Comparison of ENCODE assay signal across 9 mouse cellular contexts in the genomic region with DNA sequence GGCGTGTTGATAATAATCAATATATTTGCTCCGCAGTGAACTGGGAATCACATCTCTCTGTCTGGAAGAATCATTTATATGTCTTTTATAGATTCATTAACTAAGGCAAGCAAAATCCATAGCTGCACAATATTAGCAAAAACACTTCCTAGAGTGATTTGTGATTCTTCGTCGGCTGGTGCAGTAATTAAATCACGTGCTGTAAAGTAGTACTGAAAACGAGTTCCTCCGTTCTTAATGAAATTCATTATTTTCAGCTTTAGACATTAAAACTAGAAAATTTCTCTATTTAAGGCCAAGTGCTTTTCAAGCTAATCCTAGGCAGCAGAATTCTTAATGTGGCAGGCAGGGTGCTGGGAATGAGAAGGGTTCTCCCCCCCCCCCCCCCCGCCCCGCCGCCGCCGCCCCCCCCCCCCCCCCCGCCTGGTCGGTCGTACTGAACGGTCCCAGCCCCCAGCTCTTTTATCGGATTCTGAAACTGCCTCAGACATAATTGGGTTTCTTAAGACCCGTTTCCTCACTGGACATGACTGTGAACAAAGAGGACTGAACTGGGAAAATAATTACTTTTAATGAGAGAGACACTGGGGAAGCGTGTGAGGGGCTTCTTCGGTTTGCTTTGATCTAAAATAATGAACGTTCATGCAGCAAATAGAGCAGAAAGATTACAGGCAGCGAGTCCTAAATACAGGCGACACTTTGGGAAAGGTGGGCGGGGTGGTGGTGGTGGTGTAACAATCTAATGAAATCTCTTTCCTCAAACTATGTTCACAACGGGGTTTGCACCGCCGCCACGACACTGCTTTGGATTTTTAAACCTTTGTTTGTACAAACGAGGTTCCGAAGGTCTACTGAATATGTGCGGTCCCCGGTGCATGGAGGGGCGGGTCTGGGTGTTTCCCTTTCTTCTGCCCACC.
A peak's percentile ranks its signal among the peaks of the same experiment; 100 is the strongest.
DNase-seq lines count a peak whose midpoint lies in the region; ATAC-seq and TF ChIP-seq lines count a peak whose summit lies in the region.
"Had no signal": no experiment of that assay in that cellular context is flagged by ENCODE, and none has a peak within 500 bp of the region (broad histone marks: within the 10 kb centered on the region; RNA-seq: fewer than 3 reads in every experiment).

No protein-coding gene starts in this region.

- H3K36me3 ChIP-seq in heart, embryonic 16.5 days (ENCODE audit: control insufficient read depth, insufficient read depth), result no peaks in the 10 kb centered on the region
- H3K36me3 ChIP-seq in heart, adult 2 months (ENCODE audit: control insufficient read depth, insufficient read depth, low read length), result no peaks in the 10 kb centered on the region
- H3K36me3 ChIP-seq in forebrain, embryonic 15.5 days, result no peaks in the 10 kb centered on the region
- no peaks in the 10 kb centered on the region for H3K36me3 ChIP-seq in liver, embryonic 13.5 days
- H3K36me3 ChIP-seq: G1E had no signal

- H3K4me3 ChIP-seq in heart, embryonic 16.5 days (ENCODE audit: low read length), result peak overlapping the region; percentile 55
- no peak overlapping the region for H3K4me3 ChIP-seq in heart, adult 2 months
- peak overlapping the region; percentile 44 for H3K4me3 ChIP-seq in forebrain, embryonic 15.5 days
- H3K4me3 ChIP-seq in liver, embryonic 13.5 days (replicated peaks), result no peak overlapping the region; the same call in 1 of the 2 replicates

- no peaks in the 10 kb centered on the region for H3K4me1 ChIP-seq in heart, embryonic 16.5 days (ENCODE audit: control insufficient read depth, insufficient read depth, low read length)
- no peaks in the 10 kb centered on the region for H3K4me1 ChIP-seq in heart, adult 2 months (ENCODE audit: control insufficient read depth, insufficient read depth, low read length)
- peaks cover 8% of the 10 kb centered on the region for H3K4me1 ChIP-seq in forebrain, embryonic 15.5 days
- H3K4me1 ChIP-seq in liver, embryonic 13.5 days (replicated peaks), result no peaks in the 10 kb centered on the region

- no peak for ATAC-seq in heart, embryonic 16.5 days (replicated peaks; ENCODE audit: extremely low read depth, insufficient read depth, low FRiP score)
- peak; percentile 69 for ATAC-seq in forebrain, embryonic 15.5 days (replicated peaks)
- ATAC-seq in liver, embryonic 13.5 days (ENCODE audit: low read depth), result no peak

- no peak for TF ChIP-seq CTCF in heart, adult 2 months (IDR thresholded peaks at IDR 0.05)
- TF ChIP-seq CTCF in brain, embryonic 14.5 days (IDR thresholded peaks at IDR 0.05; ENCODE audit: borderline replicate concordance, extremely low read depth, insufficient read depth, insufficient read length), result no peak

- WGBS in heart, embryonic 16.5 days, result 34% methylated on average over 24 of the region's 33 CpGs
- WGBS in heart, adult 2 months, result 40% methylated on average over 25 of the region's 33 CpGs
- 3% methylated on average over 24 of the region's 33 CpGs for WGBS in forebrain, embryonic 15.5 days
- 39% methylated on average over 26 of the region's 33 CpGs for WGBS in liver, embryonic 13.5 days (ENCODE audit: insufficient replicate concordance)

- intact Hi-C loops in heart, adult 2 months (cut with DNase I), result loop anchor here (5.0 kb wide), 1 partner anchor 117 kb away; the partner anchor contains the start of gene Sh3bgrl2
- intact Hi-C loops in gastrocnemius, postnatal 14 days (cut with DNase I; ENCODE audit: low total_unique reads), result no loop called here

- no peak for DNase-seq in heart, adult 2 months
- DNase-seq in brain, embryonic 14.5 days (ENCODE audit: low read depth), result peak; percentile 90
- DNase-seq in liver, embryonic 13.5 days, result no peak
- DNase-seq in right cerebral cortex, postnatal 10 days (ENCODE audit: low spot score in 2 of 2), result peak; percentile 39 to 41
- DNase-seq in gastrocnemius, postnatal 14 days, result no peak
- DNase-seq in c-Kit-positive CD71-positive TER-119-positive erythroid progenitor cells, embryonic 14.5 days (ENCODE audit: low spot score), result no peak

- H3K27me3 ChIP-seq in heart, embryonic 16.5 days (ENCODE audit: control insufficient read depth, insufficient read depth, low read length), result no peaks in the 10 kb centered on the region
- no peaks in the 10 kb centered on the region for H3K27me3 ChIP-seq in heart, adult 2 months (ENCODE audit: control insufficient read depth, insufficient read depth, low read length)
- no peaks in the 10 kb centered on the region for H3K27me3 ChIP-seq in forebrain, embryonic 15.5 days
- H3K27me3 ChIP-seq in liver, embryonic 13.5 days, result no peaks in the 10 kb centered on the region

- no peak for TF ChIP-seq POLR2A in heart, adult 2 months (IDR thresholded peaks at IDR 0.05; ENCODE audit: insufficient read depth, low read depth, low read length)
- no peak for TF ChIP-seq POLR2A in brain, embryonic 14.5 days (IDR thresholded peaks at IDR 0.05; ENCODE audit: borderline replicate concordance, extremely low read depth, insufficient read depth, insufficient read length, poor library complexity, severe bottlenecking)

- H3K27ac ChIP-seq in heart, embryonic 16.5 days (ENCODE audit: low read length), result no peak overlapping the region
- H3K27ac ChIP-seq in heart, adult 2 months, result no peak overlapping the region
- H3K27ac ChIP-seq in forebrain, embryonic 15.5 days (replicated peaks), result peak overlapping the region; percentile 91
- H3K27ac ChIP-seq in liver, embryonic 13.5 days, result no peak overlapping the region

- peak overlapping the region; percentile 49 for H3K9ac ChIP-seq in heart, embryonic 16.5 days (ENCODE audit: low read length)
- H3K9ac ChIP-seq in heart, adult 2 months (ENCODE audit: low read depth, low read length), result no peak overlapping the region
- H3K9ac ChIP-seq in forebrain, embryonic 15.5 days (replicated peaks), result peak overlapping the region; percentile 51
- no peak overlapping the region for H3K9ac ChIP-seq in liver, embryonic 13.5 days

- H3K4me2 ChIP-seq in heart, embryonic 16.5 days (ENCODE audit: low read depth, low read length), result peak overlapping the region; percentile 71
- peak overlapping the region; percentile 63 for H3K4me2 ChIP-seq in forebrain, embryonic 15.5 days (replicated peaks)
- peak overlapping the region; percentile 40 for H3K4me2 ChIP-seq in liver, embryonic 13.5 days

- H3K9me3 ChIP-seq in heart, embryonic 16.5 days (replicated peaks; ENCODE audit: control insufficient read depth, low read length), result 0 out of 2 replicates have a peak, but pooled peaks cover 2% of the 10 kb centered on the region
- no peaks in the 10 kb centered on the region for H3K9me3 ChIP-seq in forebrain, embryonic 15.5 days
- no peaks in the 10 kb centered on the region; the same call in 1 of the 2 replicates for H3K9me3 ChIP-seq in liver, embryonic 13.5 days (replicated peaks)
- H3K9me3 ChIP-seq: G1E had no signal

- no peaks in the 10 kb centered on the region for H3K79me2 ChIP-seq in heart, adult 2 months (replicated peaks; ENCODE audit: control insufficient read depth, insufficient read depth, low read length)

- TF ChIP-seq EP300 in heart, adult 2 months (IDR thresholded peaks at IDR 0.05; ENCODE audit: insufficient read depth, low read depth, low read length), result no peak

Comparison
In these comparisons a context has a peak if more than half of its experiments do, and no peak if none do; other contexts are left out.
1. H3K4me3 ChIP-seq: peak in heart, embryonic 16.5 days (single experiment) and forebrain, embryonic 15.5 days (single experiment); none in heart, adult 2 months (single experiment) and liver, embryonic 13.5 days (single experiment).
2. H3K9ac ChIP-seq: peak in heart, embryonic 16.5 days (single experiment) and forebrain, embryonic 15.5 days (single experiment); none in heart, adult 2 months (single experiment) and liver, embryonic 13.5 days (single experiment).
3. DNase-seq: peak in brain, embryonic 14.5 days (single experiment) and right cerebral cortex, postnatal 10 days (2 of 2); none in heart, adult 2 months (0 of 2), liver, embryonic 13.5 days (single experiment), gastrocnemius, postnatal 14 days (single experiment) and c-Kit-positive CD71-positive TER-119-positive erythroid progenitor cells, embryonic 14.5 days (single experiment).
4. Peak in every context shown above with its lines, with median percentiles within 50 percentile points of each other: H3K4me2 ChIP-seq.